Mouse (Mus musculus) erythroblast, adult 5-6 weeks (primary cell): ENCODE measurements around the gene Ptpdc1. TPM values are rescaled to one million over a fixed set of nuclear protein-coding genes. Genes with fewer than 3 reads are reported as not detected.

Source experiments
- ATAC-seq: replicated peaks from 2 replicates; pipeline ENCODE4 v1.8.0; 2016; ENCODE audit warnings: moderate number of reproducible peaks, mild to moderate bottlenecking, moderate TSS enrichment, inconsistent platforms; ENCODE audit not compliant: poor library complexity, low FRiP score, severe bottlenecking
- total RNA-seq, 2 experiments: library from RNA; stranded (forward) in 1 of 2; stranded (reverse) in 1 of 2; fragments of 150-400 nt in 1 of 2; fragments of 200-764, 138-1000 nt in 1 of 2; gene quantifications; 2 replicates each; pipeline versions ENCODE4 v1.2.3 to v1.2.4; 2015 to 2017; ENCODE audit warnings: low replicate concordance in 2 of 2

The Ptpdc1 gene
- total RNA-seq, 2 experiments from 2014 or later, result 0.43 TPM; not detected in 1

DNA sequence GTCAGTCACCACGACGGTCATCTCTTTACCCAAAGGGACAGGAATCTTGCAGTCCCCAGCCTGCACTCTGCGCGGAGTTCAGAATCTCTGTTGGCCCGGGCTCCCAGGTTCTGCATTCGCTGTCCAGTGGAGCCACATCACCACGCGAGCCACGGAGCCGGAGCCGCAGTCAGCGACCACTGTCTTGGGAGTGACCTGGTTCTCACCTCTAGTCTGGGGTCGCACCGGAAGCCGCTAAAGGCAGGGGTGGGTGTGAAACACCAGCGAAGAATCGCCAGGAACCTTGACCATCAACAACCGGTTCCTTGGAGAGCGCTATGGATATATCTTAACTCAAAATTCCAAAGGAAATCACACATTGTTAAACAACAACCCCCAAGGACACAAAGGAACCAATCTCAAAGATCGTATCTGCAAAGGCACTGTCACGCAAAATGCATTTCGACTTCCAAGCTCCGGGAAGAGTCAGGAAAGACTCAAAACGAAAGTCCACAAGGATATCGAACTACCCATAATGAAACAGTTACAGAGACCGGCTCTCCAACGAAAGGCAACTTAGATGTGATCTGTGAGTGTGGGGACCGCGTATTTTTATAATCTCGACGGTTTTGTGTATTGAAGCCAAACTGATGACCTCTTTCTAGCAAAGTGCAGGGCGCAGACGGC, 33.3 kb upstream of the Ptpdc1 start:
- no peak for ATAC-seq

DNA sequence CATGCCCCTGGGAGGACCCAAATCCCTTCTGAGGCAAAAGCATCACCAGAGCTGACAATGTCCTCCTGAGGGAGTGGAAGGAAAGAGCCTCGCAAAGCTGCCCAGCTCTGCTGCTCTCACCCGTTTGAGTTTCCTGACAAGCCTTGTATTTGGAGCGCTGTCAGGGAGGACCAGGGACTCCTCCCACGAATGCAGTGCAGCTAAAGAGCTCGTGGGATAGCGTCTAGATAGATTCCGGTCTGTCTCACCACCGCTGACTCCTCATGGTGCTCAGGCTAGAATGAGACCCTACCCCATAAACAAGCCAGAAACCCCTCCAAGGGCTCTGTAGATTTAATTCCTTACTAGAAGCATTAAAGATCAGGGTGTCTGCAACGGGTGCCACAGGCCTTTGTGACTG, 32.3 kb upstream of the Ptpdc1 start:
- ATAC-seq, result no peak

DNA sequence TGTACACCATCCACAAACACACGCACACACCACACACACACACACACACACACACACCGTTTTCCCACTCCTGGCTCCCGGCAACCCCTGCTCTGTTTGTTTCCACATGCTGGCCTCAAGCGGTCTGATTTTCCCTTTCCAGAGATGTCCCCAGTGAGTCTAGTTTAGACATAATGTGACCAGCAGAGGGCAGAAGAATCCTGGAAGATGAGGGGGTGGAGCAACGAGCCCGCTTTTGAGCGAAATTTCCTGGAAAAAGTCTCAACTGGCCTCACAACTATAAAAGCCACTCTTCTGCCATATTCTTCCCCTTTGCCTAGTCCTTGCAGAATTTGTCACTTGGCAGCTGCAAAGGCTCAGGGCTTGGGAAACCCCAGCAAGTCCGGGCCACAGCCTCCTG, 30.2 kb upstream of the Ptpdc1 start:
- 0 out of 2 replicates have a peak, but pooled peaks have one; percentile 45 for ATAC-seq

DNA sequence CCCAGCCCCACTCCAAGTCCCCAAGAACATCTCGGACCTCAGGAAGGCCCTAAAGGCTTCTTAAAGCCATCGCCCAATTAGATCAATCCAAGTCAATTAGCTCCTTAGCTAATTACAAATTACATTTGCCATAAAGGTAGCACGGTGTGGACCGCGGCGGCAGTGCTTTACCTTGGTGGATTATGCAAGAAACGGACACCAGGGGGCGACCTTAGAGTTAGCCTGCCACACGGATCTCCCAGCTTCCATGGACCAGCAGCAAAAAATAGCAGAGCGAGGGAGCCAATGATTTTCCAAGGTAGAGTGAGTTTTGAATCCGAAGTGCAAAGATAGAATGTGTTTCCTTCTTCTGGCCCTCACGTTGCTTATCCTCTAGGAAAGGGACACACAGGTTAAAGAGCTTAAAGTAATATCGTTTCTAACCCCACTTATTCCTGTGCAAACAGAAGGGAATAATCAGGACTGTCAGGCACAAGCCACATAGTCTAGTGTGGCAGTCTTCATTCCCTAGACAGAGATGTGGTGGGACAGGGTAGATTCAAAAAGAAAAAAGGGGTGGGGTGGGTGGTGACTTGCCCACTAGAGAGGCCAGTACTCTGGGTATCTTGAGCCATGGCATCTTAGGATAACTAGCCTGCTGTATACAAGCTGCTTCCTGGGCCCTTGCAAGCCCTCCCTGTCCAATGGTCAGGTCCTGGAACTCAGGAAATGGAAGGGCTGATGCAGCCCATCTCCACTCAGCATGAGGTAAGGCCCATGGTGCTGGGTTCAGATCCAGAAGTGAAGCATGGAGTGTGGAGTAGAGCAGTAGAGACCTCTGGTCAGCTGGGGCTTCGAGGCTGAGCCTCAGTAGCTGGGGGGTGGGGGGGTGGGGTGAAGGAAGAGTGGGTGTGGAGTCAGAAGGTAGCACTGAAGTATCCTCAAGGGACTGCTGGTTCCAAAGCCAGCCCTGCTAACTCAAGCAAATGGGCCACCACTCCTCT, 28.6 kb upstream of the Ptpdc1 start:
- peak; percentile 58; the same call in 1 of the 2 replicates for ATAC-seq

DNA sequence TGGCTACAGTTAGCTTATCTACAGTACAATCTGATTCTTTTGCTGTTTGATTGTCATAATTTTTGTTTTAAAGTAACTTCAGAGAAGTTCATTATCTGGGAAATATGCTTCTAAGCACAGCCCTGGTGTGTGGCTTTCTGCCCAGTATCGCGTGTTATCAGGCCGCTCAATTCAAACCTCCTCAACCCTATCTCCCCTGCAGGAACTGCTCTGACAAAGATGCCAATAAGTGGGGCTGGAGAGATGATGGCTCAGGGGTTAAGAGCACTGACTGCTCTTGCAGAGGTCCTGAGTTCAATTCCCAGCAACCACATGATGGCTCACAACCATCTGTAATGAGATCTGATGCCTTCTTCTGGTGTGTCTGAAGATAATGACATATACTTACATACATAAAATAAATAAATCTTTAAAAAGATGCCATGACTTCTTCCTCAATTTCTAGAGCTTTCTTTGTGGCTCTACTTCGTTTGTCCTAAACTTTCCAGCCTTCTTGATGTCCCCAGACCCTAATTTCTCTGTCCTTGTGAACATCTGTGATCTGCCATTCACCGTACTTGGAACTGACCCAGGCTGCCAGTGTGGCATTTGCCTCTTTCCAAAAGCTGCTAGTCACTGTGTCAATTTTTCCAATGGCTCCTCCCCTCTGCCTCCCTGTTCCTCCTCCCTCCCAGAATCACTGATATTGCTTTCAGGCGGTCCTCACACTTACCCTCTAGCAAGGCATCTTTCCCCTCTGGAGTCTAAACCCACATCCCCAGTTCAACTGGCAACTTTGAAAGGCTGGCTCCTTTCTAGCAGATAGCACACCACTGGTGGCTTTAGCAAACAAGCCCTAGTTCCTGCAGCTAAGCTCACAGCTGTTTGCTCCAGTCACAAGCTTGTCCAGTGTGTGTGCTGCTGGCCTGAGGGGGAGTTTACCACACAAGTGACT, 25.9 kb upstream of the Ptpdc1 start:
- ATAC-seq, result no peak

DNA sequence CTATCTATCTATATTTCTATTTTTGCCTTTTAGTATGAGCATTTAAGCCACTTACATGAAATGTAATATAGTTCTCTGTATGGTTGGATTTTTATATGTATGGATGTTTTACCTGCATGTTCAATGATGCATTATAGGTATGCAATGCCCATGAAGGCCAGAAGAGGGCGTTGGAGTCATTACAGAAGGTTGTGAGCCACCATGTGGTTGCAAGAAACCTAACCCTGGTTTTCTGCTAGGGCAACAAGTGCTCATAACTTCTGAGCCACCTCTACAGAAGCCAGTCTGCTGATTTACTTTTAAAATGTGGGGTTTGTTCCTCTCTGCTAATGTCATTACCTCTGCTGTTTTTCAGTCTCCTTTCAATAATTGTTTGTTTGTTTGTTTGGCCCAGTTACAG, 25.2 kb upstream of the Ptpdc1 start:
- no peak for ATAC-seq

DNA sequence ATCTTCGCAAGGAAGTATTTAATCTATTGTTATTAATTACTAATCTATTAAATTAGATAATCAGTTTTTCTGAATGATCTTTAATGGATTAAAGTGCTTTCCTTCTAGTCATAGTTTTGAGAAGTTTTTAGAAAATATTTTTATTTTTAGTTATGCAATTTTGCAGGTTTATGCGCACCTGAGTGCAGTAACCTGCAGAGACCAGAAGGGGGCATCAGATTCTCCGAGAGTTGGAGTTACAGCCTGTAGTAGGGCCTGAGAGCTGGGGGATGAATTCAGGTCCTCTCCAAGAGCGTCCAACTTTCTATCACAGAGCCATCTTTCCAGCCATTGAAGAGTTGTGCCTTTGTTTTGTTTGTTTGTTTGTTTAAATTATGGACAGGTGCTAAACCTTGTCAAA, 21.2 kb upstream of the Ptpdc1 start:
- ATAC-seq, result no peak

DNA sequence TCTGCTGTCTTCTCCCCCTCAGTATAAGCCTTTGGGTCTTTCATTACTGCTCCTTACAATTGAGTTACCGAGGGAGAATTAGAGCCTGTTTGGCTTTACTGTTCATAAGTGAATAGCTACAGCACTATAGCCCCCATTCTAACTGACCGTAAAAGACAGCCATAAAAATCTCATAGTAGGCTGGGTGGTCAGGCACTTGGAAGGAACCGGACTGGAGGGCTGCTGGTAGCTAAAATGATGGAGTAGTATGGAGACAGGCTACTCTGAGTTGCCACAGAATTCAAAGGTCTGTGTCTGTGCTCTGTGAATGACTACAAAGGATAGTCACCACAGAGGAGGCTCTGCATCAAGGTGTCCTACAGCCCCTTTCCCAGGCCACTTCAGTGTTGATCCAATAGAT, 18.5 kb upstream of the Ptpdc1 start:
- ATAC-seq, result no peak

DNA sequence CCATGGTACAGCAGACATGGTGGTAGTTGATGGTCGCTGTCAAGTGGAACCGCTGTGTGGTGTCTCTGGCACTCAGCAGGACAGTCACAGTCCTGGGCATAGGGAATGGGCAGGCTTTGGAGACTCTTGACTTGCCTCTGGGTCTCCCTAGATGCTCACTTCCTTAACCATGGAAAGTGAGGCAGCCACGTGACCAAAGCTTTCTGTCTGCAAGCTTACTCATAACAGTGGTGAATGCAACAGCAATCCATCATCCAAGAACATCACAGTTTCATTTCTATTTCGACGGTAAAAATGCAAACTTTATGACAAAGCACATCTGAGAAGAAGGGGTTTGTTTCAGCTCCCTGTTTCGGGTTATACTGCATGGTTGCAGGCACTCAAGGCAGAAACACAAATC, 17.6 kb upstream of the Ptpdc1 start:
- ATAC-seq, result no peak

DNA sequence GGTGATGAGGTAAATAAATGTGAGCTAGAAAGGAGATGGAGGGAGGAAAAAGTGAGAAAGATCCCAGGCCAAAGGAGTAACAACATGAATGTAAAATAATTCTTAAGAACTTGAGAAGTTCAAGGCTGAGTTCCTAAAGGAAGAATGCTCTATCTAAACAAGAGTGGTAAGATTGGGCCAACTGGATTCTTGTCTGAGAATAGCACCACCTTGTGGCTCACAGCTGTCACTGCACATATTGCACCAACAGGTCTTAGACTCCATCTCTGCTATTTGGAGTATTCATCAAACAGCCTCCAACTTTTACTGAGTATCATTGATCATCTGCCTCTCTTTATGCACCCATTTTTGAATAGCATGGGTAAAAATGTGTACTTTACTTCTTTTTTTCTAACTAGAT, 14.1 kb upstream of the Ptpdc1 start:
- ATAC-seq, result peak; percentile 69; the same call in 1 of the 2 replicates

DNA sequence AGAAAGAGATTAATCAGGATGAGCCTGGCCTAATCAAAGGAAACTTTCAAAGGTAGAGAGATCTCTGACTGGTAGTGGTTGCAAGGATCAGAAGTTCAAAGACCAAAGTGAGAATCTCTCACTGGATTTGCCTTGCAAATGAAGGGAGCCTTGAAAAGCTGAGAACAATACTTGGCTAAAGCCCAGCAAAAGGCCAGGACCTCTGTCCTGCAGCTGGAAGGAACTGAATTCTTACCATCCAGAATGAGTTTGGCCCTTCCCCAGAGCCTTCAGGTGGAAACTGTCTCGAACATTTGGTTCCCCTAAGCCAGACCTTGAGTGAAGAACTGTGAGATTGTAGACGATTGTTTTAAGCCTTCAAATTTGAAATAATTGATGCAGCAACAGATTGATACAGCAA, 12.2 kb upstream of the Ptpdc1 start:
- no peak for ATAC-seq

DNA sequence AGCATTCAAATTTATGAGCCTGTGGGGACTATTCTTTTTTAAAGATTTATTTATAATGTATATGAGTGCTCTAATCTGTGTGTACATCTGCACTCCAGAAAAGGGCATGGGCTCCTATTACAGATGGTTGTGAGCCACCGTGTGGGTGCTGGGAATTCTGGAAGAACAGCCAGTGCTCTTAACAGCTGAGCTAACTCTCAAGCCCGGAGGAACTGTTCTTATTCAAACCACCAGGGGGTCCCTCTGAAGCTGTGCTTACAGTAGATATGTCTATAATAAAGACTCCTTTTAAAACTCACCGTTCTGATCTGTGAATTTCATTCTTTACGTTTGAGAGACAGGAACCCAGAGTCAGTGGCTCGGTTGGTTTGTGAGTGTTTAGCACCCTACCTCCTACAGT, 6.2 kb upstream of the Ptpdc1 start:
- no peak for ATAC-seq

DNA sequence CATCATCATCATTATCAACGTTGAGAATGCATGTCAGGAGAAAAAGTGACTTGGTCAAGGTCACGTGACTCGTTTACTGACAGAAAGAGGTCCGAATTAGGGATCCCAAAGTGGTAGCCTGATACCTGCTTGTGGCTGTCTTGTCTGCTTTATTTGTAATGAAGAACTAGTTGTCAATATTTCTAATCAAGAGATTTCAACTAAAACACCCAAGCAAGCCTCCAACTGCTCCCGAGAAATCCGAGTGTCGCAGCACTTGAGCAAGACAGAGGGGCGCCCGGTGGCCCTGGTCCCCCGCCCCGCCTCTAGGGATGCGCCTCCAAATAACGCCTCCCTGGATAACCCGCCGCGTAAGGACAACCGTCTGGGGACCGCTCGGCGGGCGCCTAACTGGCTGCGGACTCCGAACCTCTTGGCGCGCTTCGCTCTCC, 481 bp downstream of the Ptpdc1 start:
- ATAC-seq, result peak; percentile 48; the same call in 1 of the 2 replicates

DNA sequence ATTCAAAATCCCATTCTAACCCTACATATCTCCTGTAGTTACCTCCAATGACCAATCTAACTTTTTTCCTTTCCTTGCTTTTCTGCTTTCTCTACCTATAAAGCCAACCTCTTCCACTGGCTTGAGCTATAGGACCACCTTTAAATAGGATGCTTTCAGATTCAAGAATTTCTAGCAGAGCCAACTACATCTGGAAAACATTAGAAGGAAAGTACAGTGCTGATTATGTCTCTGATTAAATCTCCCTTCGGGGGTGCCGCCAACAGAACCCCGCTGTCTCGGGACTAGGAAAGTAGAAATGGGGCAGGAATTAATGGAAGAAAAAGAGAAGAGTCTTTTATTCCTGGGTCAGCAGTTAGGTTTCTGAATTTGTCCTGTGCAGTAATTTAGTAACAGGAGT, 6.6 kb downstream of the Ptpdc1 start:
- ATAC-seq, result no peak

DNA sequence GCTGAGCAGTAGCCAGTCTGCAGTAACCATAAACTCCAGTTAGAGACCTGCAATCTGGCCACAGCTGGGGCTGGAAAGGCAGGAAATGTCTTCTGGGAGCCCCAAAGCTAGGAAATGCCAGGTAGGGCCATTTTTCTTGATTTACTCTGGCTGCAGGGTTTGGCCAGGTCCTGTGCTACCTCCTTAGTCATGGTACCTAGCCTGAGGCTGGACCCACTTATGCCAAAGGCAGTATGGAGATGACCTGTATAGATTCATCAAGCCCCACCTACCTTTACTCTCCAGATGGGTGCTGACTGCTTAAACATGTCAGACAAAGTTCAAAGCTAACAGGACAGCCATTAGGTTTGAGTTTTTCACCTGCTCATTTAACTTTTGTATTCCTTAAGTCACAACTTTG, 7.7 kb downstream of the Ptpdc1 start:
- no peak for ATAC-seq

DNA sequence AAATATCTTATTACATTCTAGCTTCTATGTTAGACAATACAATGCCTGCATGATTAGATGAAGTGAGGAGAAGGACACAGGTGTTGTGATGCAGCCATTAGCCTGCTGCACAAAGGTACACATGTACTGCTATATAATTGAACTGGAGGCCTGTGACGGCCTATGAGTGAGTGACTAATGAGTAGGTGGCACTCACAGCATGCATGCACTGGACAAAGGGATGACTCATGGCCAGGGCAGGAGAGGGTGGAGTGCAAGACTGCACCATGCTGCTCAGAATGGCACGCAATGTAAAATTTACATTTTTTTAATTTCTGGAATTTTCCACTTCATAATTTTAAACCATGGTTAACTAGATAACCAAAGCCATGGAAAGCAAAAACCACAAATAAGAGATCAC, 10.9 kb downstream of the Ptpdc1 start:
- no peak for ATAC-seq

DNA sequence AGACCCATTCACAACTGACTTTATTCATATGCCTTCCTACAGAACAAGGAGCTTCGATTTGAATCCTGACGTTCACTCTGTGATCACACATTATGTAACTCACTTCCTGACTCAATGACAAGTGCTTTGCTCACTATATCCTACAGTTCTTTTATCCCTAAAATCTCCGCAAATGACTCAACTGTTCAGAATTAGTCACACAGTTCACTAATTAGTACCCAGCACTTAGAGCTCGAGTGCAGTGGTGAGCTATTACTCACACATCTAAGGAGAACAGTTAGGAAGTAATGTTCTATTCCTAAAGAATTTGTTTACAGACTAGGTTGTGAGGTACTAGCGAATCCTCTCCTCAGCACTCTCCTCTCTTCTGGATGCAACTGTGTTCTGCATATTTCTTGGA, 16.4 kb downstream of the Ptpdc1 start:
- ATAC-seq, result no peak

DNA sequence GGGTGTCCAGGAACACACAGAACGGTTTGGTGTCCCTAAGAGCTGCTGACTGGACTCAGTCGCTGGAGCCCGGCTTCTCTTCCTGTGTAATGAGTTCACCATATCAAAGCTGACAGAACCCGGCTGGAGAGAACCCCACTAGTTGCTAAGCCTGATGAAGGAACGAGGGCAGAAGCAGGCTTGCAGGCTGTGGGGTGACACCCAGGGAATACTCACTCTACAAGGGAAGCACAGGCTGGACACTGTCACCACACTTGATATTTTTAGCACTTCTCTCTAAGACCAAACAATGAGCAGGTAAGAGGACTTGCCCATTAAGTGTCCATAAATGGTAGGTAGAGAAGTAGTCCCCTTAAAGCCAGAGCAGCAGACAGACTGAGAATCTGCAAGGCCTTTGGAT, 20.9 kb downstream of the Ptpdc1 start:
- ATAC-seq, result no peak

DNA sequence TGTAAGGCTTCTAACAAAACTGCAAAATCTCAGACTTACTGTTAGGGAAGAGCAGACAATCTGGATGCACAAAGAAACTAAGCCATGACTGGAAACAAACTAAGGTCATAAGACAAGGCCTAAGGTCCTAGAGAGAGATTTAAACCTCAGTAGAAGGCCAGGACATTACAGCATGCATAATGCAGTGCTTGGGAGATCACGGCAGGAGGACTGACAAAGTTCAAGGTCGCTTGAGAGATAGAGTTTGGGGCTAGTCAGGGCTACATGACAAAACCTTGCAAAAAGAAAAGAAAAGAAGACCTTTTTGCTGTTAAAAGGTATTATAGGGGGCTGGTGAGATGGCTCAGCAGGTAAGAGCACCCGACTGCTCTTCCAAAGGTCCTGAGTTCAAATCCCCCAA, 22.2 kb downstream of the Ptpdc1 start:
- no peak for ATAC-seq

DNA sequence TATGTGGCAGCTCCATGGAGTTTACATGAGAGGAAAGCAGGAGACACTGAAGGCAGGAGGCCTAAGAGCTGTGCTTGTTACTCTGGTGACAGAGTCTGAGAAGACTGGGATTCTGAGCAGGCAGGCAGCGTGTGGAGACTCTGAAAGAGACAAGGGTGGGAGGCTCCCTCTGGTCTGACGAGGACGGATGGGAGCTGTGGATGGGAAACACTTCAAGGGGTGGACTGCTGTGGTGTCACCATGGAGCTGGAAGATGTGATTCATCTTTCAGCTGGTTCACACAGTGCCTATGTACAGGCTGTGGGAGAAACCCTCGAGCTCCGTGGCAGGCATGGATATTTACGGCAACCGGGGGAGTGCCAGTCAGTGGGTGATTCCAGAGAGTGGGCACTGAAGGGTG, 30.9 kb downstream of the Ptpdc1 start:
- no peak for ATAC-seq
